Mouse (Mus musculus): ENCODE measurements around the gene Tbc1d4.

Gene Tbc1d4

GRCm38 (mm10) chr14:101608519-101609368, at the start of gene Tbc1d4:
Gene Tbc1d4 (minus strand): TSS chr14:101609191.
- DNase-seq, result peak; percentile 60

GRCm38 (mm10) chr14:101656307-101656706, 47.3 kb upstream of the Tbc1d4 start:
- no peak for DNase-seq

GRCm38 (mm10) chr14:101654526-101654909, 45.5 kb upstream of the Tbc1d4 start:
- DNase-seq, result no peak

GRCm38 (mm10) chr14:101653581-101654525, 44.9 kb upstream of the Tbc1d4 start, which contains the start of gene Uchl3:
Gene Uchl3 (plus strand): TSS chr14:101653967.
- DNase-seq, result peak; percentile 99

- no peak for DNase-seq
These were observed 43.6 kb upstream of the Tbc1d4 start for GRCm38 (mm10) chr14:101652571-101652970.

GRCm38 (mm10) chr14:101650551-101650950, 41.6 kb upstream of the Tbc1d4 start:
- no peak for DNase-seq

- DNase-seq, result no peak
These were observed 36.0 kb upstream of the Tbc1d4 start for GRCm38 (mm10) chr14:101644948-101645347.

- peak; percentile 86 for DNase-seq
These were observed 31.3 kb upstream of the Tbc1d4 start, which contains the start of gene Commd6 for GRCm38 (mm10) chr14:101640153-101640843. Gene Commd6 (minus strand): TSS chr14:101640686.

- DNase-seq, result no peak
These were observed 28.4 kb upstream of the Tbc1d4 start for GRCm38 (mm10) chr14:101637381-101637780.

GRCm38 (mm10) chr14:101635765-101636164, 26.8 kb upstream of the Tbc1d4 start:
- no peak for DNase-seq

- DNase-seq, result no peak
These were observed 21.6 kb upstream of the Tbc1d4 start for GRCm38 (mm10) chr14:101630548-101630947.

GRCm38 (mm10) chr14:101617680-101618079, 8.7 kb upstream of the Tbc1d4 start:
- DNase-seq, result no peak

- DNase-seq, result no peak
These were observed 7.2 kb upstream of the Tbc1d4 start for GRCm38 (mm10) chr14:101616178-101616577.

GRCm38 (mm10) chr14:101613206-101613605, 4.2 kb upstream of the Tbc1d4 start:
- no peak for DNase-seq

- DNase-seq, result no peak
These were observed 1.7 kb upstream of the Tbc1d4 start for GRCm38 (mm10) chr14:101610701-101611100.

- peak; percentile 23 for DNase-seq
These were observed 1.1 kb downstream of the Tbc1d4 start for GRCm38 (mm10) chr14:101607631-101608518.

- DNase-seq, result no peak
These were observed 3.1 kb downstream of the Tbc1d4 start for GRCm38 (mm10) chr14:101605843-101606242.

- DNase-seq, result no peak
These were observed 6.1 kb downstream of the Tbc1d4 start for GRCm38 (mm10) chr14:101602851-101603250.

- no peak for DNase-seq
These were observed 11.8 kb downstream of the Tbc1d4 start for GRCm38 (mm10) chr14:101597096-101597715.

GRCm38 (mm10) chr14:101596691-101597090, 12.3 kb downstream of the Tbc1d4 start:
- DNase-seq, result no peak
